Mouse (Mus musculus): ENCODE data around the gene Nfib. TPM values are rescaled to one million over a fixed set of nuclear protein-coding genes. Genes with fewer than 3 reads are reported as not detected.

Gene Nfib
- total and polyA plus RNA-seq, 3 experiments, result 0.04 to 0.11 (median 0.09) TPM

DNA sequence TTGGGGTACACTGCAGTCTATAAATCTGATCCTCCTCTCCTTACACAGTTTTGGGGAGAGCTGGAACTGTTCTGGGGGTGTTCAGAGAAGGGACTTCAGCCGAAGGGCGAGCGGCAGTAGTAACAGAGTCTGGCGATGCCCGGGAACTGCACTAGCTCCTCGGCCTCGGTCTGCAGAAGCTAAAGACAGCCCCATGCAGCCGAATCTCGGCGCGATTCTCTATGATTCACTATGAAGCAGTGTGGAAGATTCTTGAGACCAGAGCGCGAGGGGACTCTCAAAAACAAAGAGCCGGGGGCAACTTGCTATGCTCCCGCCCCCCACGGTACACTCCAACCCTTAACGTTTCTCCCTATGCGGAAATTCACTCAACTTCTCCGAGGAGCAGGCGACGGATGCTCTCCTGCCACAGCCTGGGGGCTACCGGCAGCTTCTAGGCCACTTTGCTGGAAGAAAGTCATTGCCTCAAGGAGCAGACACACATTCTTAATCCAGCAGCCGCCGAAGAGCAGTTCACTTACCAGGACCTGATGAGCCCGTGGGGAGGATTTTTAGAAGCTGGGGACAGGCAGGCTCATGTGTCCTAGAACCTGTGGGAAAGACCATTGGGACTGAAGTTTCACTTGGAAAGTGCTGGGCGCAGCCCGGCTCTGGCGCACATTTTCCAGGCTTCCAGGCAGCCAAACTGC is 168.1 kb downstream of the Nfib start:
- no peak for TF ChIP-seq ZMIZ1 (IDR thresholded peaks at IDR 0.05; ENCODE audit: low read depth, low read length)
- TF ChIP-seq ELF1 (IDR thresholded peaks at IDR 0.05; ENCODE audit: low read depth, low read length), result no peak
- no peak for TF ChIP-seq JUND (conservative IDR thresholded peaks at IDR 0.05; ENCODE audit: low read depth, low read length)
- TF ChIP-seq TBP (conservative IDR thresholded peaks at IDR 0.05; ENCODE audit: low read depth, low read length), result no peak
- TF ChIP-seq POLR2A (IDR thresholded peaks at IDR 0.05; ENCODE audit: low read depth, low read length), result no peak
- TF ChIP-seq RCOR1 (conservative IDR thresholded peaks at IDR 0.05; ENCODE audit: low read depth, low read length), result no peak
- no peak for TF ChIP-seq ZKSCAN1 (IDR thresholded peaks at IDR 0.05; ENCODE audit: borderline replicate concordance, low read depth, low read length)
- Histone ChIP-seq H3K4me2 (ENCODE audit: insufficient read depth, low read depth, poor library complexity, severe bottlenecking) (no peak overlapping the region), H3K79me2 (replicated peaks; ENCODE audit: control insufficient read depth, extremely low read depth, insufficient read depth, poor library complexity, severe bottlenecking) (no peaks in the 10 kb centered on the region), H3K4me3 (replicated peaks in 1 of 3; ENCODE audit: low read depth in 2 of 3, low read length in 2 of 3, poor library complexity in 1 of 3) (no peak overlapping the region), H3K9me3 (replicated peaks; ENCODE audit: low read length) (peaks cover 2% of the 10 kb centered on the region), H3K9ac (ENCODE audit: insufficient read depth, low read depth) (no peak overlapping the region), H3K27me3 (replicated peaks) (no peaks in the 10 kb centered on the region), H3K27ac (ENCODE audit: insufficient read depth, low read depth) (no peak overlapping the region), H3K36me3 (replicated peaks in 1 of 2; ENCODE audit: control insufficient read depth in 1 of 2, insufficient read depth in 1 of 2, low read length in 1 of 2) (no peaks in the 10 kb centered on the region), H3K4me1 (ENCODE audit: control insufficient read depth in 1 of 2, insufficient read depth in 2 of 2) (no peaks in the 10 kb centered on the region)
- DNase-seq (ENCODE audit: extremely low read depth), result no peak
- dilution Hi-C loops (cut with MboI; ENCODE audit: extremely low pct_ligation_motif_present, extremely low pct_unique_long_range_greater_than_20kb, low sequenced_read_pairs), result no loop called here
- in situ Hi-C loops (cut with MboI; ENCODE audit: low pct_ligation_motif_present, low pct_unique_long_range_greater_than_20kb, low sequenced_read_pairs), result loop anchor here (25.0 kb wide), 1 partner anchor 975 kb away; no protein-coding TSS in a partner anchor

- no peak for DNase-seq (ENCODE audit: extremely low read depth)
- H3K4me1 ChIP-seq (ENCODE audit: control insufficient read depth in 1 of 2, insufficient read depth in 2 of 2), result no peaks in the 10 kb centered on the region
- no peak overlapping the region for H3K4me2 ChIP-seq (ENCODE audit: insufficient read depth, low read depth, poor library complexity, severe bottlenecking)
- no peaks in the 10 kb centered on the region for H3K36me3 ChIP-seq (replicated peaks in 1 of 2; ENCODE audit: control insufficient read depth in 1 of 2, insufficient read depth in 1 of 2, low read length in 1 of 2)
- dilution Hi-C loops (cut with MboI; ENCODE audit: extremely low pct_ligation_motif_present, extremely low pct_unique_long_range_greater_than_20kb, low sequenced_read_pairs) (no loop called here), in situ Hi-C loops (cut with MboI; ENCODE audit: low pct_ligation_motif_present, low pct_unique_long_range_greater_than_20kb, low sequenced_read_pairs) (loop anchor here (25.0 kb wide), 1 partner anchor 974 kb away; no protein-coding TSS in a partner anchor)
- H3K9me3 ChIP-seq (replicated peaks; ENCODE audit: low read length), result peaks cover 2% of the 10 kb centered on the region
- H3K27ac ChIP-seq (ENCODE audit: insufficient read depth, low read depth), result no peak overlapping the region
- H3K4me3 ChIP-seq (replicated peaks in 1 of 3; ENCODE audit: low read depth in 2 of 3, low read length in 2 of 3, poor library complexity in 1 of 3), result no peak overlapping the region
- no peak overlapping the region for H3K9ac ChIP-seq (ENCODE audit: insufficient read depth, low read depth)
- TF ChIP-seq TCF12 (IDR thresholded peaks at IDR 0.05; ENCODE audit: low read depth, low read length) (no peak), EP300 (IDR thresholded peaks at IDR 0.05; ENCODE audit: low read length) (no peak), SMC3 (IDR thresholded peaks at IDR 0.05; ENCODE audit: low read depth, low read length) (no peak), MXI1 (IDR thresholded peaks at IDR 0.05; ENCODE audit: low read depth, low read length) (no peak), CTCF (conservative IDR thresholded peaks at IDR 0.05 in 1 of 2, IDR thresholded peaks at IDR 0.05 in 1 of 2; ENCODE audit: low read depth in 2 of 2, low read length in 2 of 2) (no peak), USF1 (IDR thresholded peaks at IDR 0.05; ENCODE audit: low read depth, low read length) (no peak), E2F4 (IDR thresholded peaks at IDR 0.05; ENCODE audit: insufficient replicate concordance, low read depth, low read length) (no peak), BHLHE40 (IDR thresholded peaks at IDR 0.05; ENCODE audit: low read depth, low read length) (no peak), TBP (conservative IDR thresholded peaks at IDR 0.05; ENCODE audit: low read depth, low read length) (no peak), GABPA (IDR thresholded peaks at IDR 0.05; ENCODE audit: insufficient replicate concordance, low read depth, low read length) (no peak), NRF1 (IDR thresholded peaks at IDR 0.05; ENCODE audit: low read depth, low read length) (no peak), RCOR1 (conservative IDR thresholded peaks at IDR 0.05; ENCODE audit: low read depth, low read length) (no peak), POLR2AphosphoS2 (IDR thresholded peaks at IDR 0.05; ENCODE audit: low read depth, low read length) (no peak), JUN (IDR thresholded peaks at IDR 0.05; ENCODE audit: insufficient read depth, low read depth, low read length) (no peak), CHD1 (IDR thresholded peaks at IDR 0.05; ENCODE audit: low read depth, low read length) (no peak), UBTF (IDR thresholded peaks at IDR 0.05; ENCODE audit: low read depth, low read length) (no peak), CHD2 (IDR thresholded peaks at IDR 0.05; ENCODE audit: low read length) (no peak)
- no peaks in the 10 kb centered on the region for H3K27me3 ChIP-seq (replicated peaks)
- H3K79me2 ChIP-seq (replicated peaks; ENCODE audit: control insufficient read depth, extremely low read depth, insufficient read depth, poor library complexity, severe bottlenecking), result no peaks in the 10 kb centered on the region
These were observed 168.9 kb downstream of the Nfib start for GRCm38 (mm10) chr4:82536435-82537278.

Measured in CH12.LX (cell line).